Mouse (Mus musculus): ENCODE measurements around the gene Snx9. TPM values are rescaled to one million over a fixed set of nuclear protein-coding genes. Genes with fewer than 3 reads are reported as not detected.

Snx9 gene
- polyA plus RNA-seq, 1 experiment from 2014 or later = 6.1 TPM

DNA sequence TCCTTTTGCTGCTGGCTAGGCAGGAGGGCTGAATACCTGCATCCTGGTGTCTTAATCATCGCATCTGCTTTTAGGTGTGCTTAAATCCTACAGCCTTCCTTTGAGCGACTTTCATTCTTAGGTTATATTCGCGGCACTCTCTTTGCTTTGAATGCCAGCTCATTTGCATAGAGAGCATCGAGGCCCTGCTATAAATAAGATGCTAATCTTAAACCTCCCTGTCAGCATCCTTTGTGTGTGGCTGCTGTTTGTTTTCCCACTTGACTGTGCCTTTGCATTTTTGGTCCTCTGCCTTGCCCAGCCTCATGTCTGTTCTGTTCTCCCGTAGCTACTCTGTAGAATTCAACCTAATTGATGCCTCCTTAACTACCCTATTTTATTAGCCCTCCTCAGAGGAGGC lies 21.2 kb downstream of the Snx9 start:
- no peaks in the 10 kb centered on the region for H3K36me3 ChIP-seq (ENCODE audit: control insufficient read depth, insufficient read depth, low read length)
- ATAC-seq = no peak
- no peaks in the 10 kb centered on the region for H3K9me3 ChIP-seq (ENCODE audit: control insufficient read depth, low read length)
- H3K27ac ChIP-seq (ENCODE audit: low read depth, low read length) = no peak overlapping the region; the same call in 1 of the 2 replicates
- H3K4me3 ChIP-seq (ENCODE audit: low read length) = no peak overlapping the region
- peaks cover 4% of the 10 kb centered on the region for H3K4me1 ChIP-seq (ENCODE audit: control insufficient read depth, insufficient read depth, low read depth, low read length)
- no peaks in the 10 kb centered on the region for H3K27me3 ChIP-seq (replicated peaks; ENCODE audit: control insufficient read depth, insufficient read depth, low read length)
- WGBS = 11% methylated on average over 6 of the region's 6 CpGs
- no peak overlapping the region for H3K4me2 ChIP-seq (ENCODE audit: low read length)
- H3K9ac ChIP-seq (ENCODE audit: low read depth, low read length) = no peak overlapping the region

DNA sequence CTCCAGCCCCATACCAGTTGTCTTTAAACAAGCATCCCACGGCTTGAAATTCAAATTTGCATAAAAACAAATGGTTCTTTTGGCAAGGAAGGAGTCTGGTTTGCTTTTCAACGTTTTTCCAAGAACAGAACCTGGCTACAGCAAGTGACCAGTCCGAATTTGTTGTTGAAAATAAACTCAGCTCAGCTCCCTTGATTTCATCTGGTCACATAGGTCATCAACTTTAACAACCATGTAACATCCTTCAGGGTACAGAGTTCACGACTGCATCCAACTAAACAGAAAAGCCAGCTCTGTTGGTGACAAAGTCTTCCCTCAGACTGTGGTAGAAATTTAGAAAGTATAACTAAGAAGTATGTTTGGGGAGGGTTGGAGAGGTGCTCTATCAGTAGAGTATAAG lies 21.7 kb downstream of the Snx9 start:
- no peak overlapping the region for H3K4me2 ChIP-seq (ENCODE audit: low read length)
- ATAC-seq = no peak
- 28% methylated on average over 4 of the region's 4 CpGs for WGBS
- no peak overlapping the region for H3K4me3 ChIP-seq (ENCODE audit: low read length)
- H3K27ac ChIP-seq (ENCODE audit: low read depth, low read length) = no peak overlapping the region
- H3K36me3 ChIP-seq (ENCODE audit: control insufficient read depth, insufficient read depth, low read length) = no peaks in the 10 kb centered on the region
- H3K9ac ChIP-seq (ENCODE audit: low read depth, low read length) = no peak overlapping the region
- H3K27me3 ChIP-seq (replicated peaks; ENCODE audit: control insufficient read depth, insufficient read depth, low read length) = no peaks in the 10 kb centered on the region
- H3K9me3 ChIP-seq (ENCODE audit: control insufficient read depth, low read length) = no peaks in the 10 kb centered on the region
- H3K4me1 ChIP-seq (ENCODE audit: control insufficient read depth, insufficient read depth, low read depth, low read length) = peaks cover 4% of the 10 kb centered on the region

DNA sequence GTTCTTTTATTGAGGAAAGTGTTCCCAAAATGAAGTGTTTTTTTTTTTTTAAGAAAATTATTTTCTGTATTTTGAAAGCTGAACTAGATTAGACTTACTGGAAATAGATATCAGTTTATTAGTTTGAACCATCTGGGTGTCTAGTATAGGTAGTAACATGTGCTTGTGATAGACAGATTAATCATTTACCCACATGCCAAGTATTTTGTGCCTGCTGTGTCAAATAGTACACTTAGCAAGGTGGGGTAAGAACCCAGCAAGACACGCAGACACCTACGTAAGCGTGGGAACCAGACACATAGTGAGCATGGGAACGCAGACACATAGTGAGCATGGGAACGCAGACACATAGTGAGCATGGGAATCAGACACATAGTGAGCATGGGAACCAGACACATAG lies 22.6 kb downstream of the Snx9 start:
- H3K9me3 ChIP-seq (ENCODE audit: control insufficient read depth, low read length) = no peaks in the 10 kb centered on the region
- H3K36me3 ChIP-seq (ENCODE audit: control insufficient read depth, insufficient read depth, low read length) = no peaks in the 10 kb centered on the region
- no peak overlapping the region for H3K9ac ChIP-seq (ENCODE audit: low read depth, low read length)
- H3K4me2 ChIP-seq (ENCODE audit: low read length) = no peak overlapping the region
- peaks cover 4% of the 10 kb centered on the region for H3K4me1 ChIP-seq (ENCODE audit: control insufficient read depth, insufficient read depth, low read depth, low read length)
- no peak overlapping the region for H3K27ac ChIP-seq (ENCODE audit: low read depth, low read length)
- ATAC-seq = no peak
- 98% methylated on average over 5 of the region's 5 CpGs for WGBS
- H3K27me3 ChIP-seq (replicated peaks; ENCODE audit: control insufficient read depth, insufficient read depth, low read length) = no peaks in the 10 kb centered on the region
- H3K4me3 ChIP-seq (ENCODE audit: low read length) = no peak overlapping the region

DNA sequence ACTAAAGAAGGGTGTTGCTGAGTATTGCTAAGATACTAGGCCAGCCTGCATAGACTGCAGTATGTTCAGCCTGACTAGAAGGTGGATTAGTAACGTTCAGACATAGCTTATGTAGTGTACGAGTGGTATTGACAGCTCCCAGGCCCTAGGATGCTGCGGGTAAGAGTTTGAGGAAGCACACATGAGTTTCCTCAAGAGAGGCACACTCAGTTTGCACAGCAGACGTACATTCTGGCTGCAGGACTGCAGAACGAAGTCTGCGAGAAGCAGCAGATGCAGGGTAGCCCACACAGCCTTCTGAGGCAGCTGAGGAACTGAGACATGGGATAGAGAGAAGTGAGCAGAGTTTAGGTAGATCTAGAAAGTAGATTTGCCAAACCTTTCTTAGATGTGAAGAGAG lies 26.3 kb downstream of the Snx9 start:
- Histone ChIP-seq H3K27ac (ENCODE audit: low read depth, low read length) (no peak overlapping the region), H3K36me3 (ENCODE audit: control insufficient read depth, insufficient read depth, low read length) (no peaks in the 10 kb centered on the region), H3K4me3 (ENCODE audit: low read length) (no peak overlapping the region), H3K27me3 (replicated peaks; ENCODE audit: control insufficient read depth, insufficient read depth, low read length) (no peaks in the 10 kb centered on the region), H3K4me2 (ENCODE audit: low read length) (no peak overlapping the region), H3K9me3 (ENCODE audit: control insufficient read depth, low read length) (no peaks in the 10 kb centered on the region), H3K9ac (ENCODE audit: low read depth, low read length) (no peak overlapping the region), H3K4me1 (ENCODE audit: control insufficient read depth, insufficient read depth, low read depth, low read length) (no peaks in the 10 kb centered on the region; the same call in 1 of the 2 replicates)
- ATAC-seq = no peak
- 88% methylated on average over 6 of the region's 6 CpGs for WGBS

DNA sequence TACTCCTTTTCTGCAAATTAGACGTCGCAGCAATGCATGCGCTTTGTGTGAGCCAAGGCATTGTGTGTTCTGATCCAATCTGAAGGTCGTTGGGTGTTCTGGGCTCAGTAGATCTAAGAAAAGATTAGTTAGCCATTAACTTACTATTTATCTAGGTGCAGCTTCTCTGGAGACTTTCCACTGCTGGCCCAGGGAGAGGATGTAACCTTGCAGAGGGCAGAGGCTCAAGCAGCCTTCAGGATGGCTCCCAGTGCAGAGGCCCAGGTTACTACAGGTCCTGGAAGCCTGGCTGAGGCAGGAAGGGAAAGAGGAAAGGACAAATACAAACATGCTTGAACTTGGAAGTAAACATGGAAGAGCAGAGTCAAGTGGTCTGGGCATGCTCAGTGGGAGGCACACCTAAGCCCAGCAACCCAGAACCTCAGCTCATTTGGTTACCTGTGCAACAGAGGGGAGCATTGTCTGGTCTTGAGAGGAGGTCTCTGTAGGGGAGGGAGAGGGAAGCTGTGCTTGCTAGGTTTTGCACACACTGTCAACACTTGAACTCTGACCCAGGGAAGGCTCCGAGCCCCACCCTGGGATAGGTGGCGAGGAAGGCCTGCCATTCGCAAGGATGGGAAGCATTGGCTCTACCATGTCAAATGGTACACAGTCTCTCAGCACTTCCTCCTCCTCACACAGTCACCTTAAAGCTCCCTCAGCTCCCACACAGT lies 27.3 kb downstream of the Snx9 start:
- no peaks in the 10 kb centered on the region for H3K4me1 ChIP-seq (ENCODE audit: control insufficient read depth, insufficient read depth, low read depth, low read length)
- H3K4me3 ChIP-seq (ENCODE audit: low read length) = no peak overlapping the region
- no peak for ATAC-seq
- H3K9me3 ChIP-seq (ENCODE audit: control insufficient read depth, low read length) = no peaks in the 10 kb centered on the region
- no peak overlapping the region for H3K9ac ChIP-seq (ENCODE audit: low read depth, low read length)
- H3K27ac ChIP-seq (ENCODE audit: low read depth, low read length) = no peak overlapping the region
- no peaks in the 10 kb centered on the region for H3K36me3 ChIP-seq (ENCODE audit: control insufficient read depth, insufficient read depth, low read length)
- H3K27me3 ChIP-seq (replicated peaks; ENCODE audit: control insufficient read depth, insufficient read depth, low read length) = no peaks in the 10 kb centered on the region
- 86% methylated on average over 7 of the region's 7 CpGs for WGBS
- no peak overlapping the region for H3K4me2 ChIP-seq (ENCODE audit: low read length)

DNA sequence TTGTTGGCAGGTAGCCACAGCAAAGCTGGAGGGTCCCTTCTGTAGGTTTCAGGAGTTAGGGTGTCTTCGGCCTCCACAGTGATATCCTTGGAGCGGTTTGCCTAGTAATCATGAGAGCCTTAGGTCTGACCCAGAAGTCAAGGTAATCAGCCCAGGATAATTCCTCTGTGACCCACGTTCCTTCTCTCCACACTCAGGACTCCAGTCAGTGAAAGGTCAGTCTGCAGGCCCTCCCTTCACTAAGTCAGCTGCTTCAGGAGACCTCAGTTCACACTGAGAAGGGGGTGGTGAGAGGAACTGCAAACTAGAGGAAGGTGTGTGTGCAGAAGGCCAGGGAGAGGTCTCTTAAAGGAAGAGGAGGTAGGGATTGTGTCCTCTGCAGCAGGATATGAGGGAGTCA lies 28.3 kb downstream of the Snx9 start:
- Histone ChIP-seq H3K4me2 (ENCODE audit: low read length) (no peak overlapping the region), H3K9ac (ENCODE audit: low read depth, low read length) (no peak overlapping the region), H3K36me3 (ENCODE audit: control insufficient read depth, insufficient read depth, low read length) (no peaks in the 10 kb centered on the region), H3K4me1 (ENCODE audit: control insufficient read depth, insufficient read depth, low read depth, low read length) (no peaks in the 10 kb centered on the region), H3K27me3 (replicated peaks; ENCODE audit: control insufficient read depth, insufficient read depth, low read length) (no peaks in the 10 kb centered on the region), H3K4me3 (ENCODE audit: low read length) (no peak overlapping the region), H3K27ac (ENCODE audit: low read depth, low read length) (no peak overlapping the region), H3K9me3 (ENCODE audit: control insufficient read depth, low read length) (no peaks in the 10 kb centered on the region)
- WGBS = 88% methylated on average over 3 of the region's 3 CpGs
- no peak for ATAC-seq

DNA sequence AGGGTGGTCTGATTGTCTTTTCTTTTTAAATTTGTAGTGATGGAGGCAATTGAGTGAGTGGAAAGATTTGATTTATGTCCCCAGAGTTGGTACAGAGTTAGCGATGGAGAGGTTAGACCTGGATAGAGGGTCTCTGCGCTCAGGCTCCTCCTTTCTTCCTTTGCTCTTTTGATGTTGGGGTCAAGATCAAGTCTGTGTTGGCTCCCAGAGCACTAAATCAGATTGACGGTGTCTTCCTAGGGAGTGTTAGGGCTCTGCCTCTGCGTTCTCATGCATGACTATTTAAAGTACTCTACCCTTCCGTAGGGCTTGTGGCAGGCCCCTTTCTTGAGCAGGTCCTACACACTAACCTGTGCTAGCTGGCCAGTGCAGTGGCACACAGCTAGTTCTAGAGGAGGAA lies 28.9 kb downstream of the Snx9 start:
- no peak overlapping the region for H3K4me3 ChIP-seq (ENCODE audit: low read length)
- no peaks in the 10 kb centered on the region for H3K4me1 ChIP-seq (ENCODE audit: control insufficient read depth, insufficient read depth, low read depth, low read length)
- no peaks in the 10 kb centered on the region for H3K36me3 ChIP-seq (ENCODE audit: control insufficient read depth, insufficient read depth, low read length)
- no peak overlapping the region for H3K27ac ChIP-seq (ENCODE audit: low read depth, low read length)
- ATAC-seq = no peak
- 83% methylated on average over 5 of the region's 5 CpGs for WGBS
- no peak overlapping the region for H3K4me2 ChIP-seq (ENCODE audit: low read length)
- H3K27me3 ChIP-seq (replicated peaks; ENCODE audit: control insufficient read depth, insufficient read depth, low read length) = no peaks in the 10 kb centered on the region
- no peaks in the 10 kb centered on the region for H3K9me3 ChIP-seq (ENCODE audit: control insufficient read depth, low read length)
- H3K9ac ChIP-seq (ENCODE audit: low read depth, low read length) = no peak overlapping the region

DNA sequence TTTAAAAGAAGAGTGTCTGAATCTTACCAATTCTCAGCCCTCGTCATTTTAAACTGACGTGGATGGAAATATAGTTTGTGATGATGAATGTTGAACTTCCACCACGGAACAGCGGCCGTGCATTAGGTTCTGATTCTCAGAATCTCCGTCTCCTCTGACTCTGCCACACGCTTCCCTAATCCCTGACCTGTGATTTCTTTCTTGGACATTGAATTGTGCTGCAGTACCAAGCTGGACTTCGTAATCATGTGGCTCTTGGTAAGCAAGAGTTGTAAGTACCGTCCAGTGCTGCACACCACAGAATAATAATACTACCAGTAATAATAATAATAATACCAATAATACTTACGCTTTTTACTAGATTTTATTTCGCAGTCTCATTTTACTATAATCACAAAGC lies 29.6 kb downstream of the Snx9 start:
- WGBS = 96% methylated on average over 11 of the region's 11 CpGs
- no peaks in the 10 kb centered on the region for H3K4me1 ChIP-seq (ENCODE audit: control insufficient read depth, insufficient read depth, low read depth, low read length)

DNA sequence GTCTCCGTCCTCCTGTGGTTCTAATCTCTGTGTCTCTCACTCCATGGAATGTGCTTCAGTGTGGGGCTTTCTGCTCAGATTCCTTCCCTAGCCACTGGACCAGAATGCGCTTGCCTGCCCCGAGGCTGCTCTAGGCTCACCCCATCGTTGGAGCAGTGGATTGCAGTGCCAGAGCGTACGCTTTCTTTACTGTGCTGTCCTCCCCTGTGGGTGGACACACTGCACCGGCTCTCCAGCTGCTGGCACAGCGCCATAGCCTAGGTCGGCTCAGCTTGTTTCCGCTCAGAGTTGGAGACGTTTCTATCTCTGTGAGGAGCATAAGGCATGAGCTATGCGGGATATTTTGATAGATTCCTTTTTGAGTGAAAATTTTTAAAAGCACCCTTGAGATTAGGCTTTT lies 31.4 kb downstream of the Snx9 start:
- peak; percentile 58; the same call in 1 of the 2 replicates for ATAC-seq
- H3K36me3 ChIP-seq (ENCODE audit: control insufficient read depth, insufficient read depth, low read length) = no peaks in the 10 kb centered on the region
- no peaks in the 10 kb centered on the region for H3K9me3 ChIP-seq (ENCODE audit: control insufficient read depth, low read length)
- H3K4me2 ChIP-seq (ENCODE audit: low read length) = no peak overlapping the region
- WGBS = 48% methylated on average over 12 of the region's 12 CpGs
- no peaks in the 10 kb centered on the region for H3K27me3 ChIP-seq (replicated peaks; ENCODE audit: control insufficient read depth, insufficient read depth, low read length)
- no peak overlapping the region for H3K4me3 ChIP-seq (ENCODE audit: low read length)
- no peaks in the 10 kb centered on the region for H3K4me1 ChIP-seq (ENCODE audit: control insufficient read depth, insufficient read depth, low read depth, low read length)
- H3K9ac ChIP-seq (ENCODE audit: low read depth, low read length) = no peak overlapping the region
- H3K27ac ChIP-seq (ENCODE audit: low read depth, low read length) = no peak overlapping the region

More for the DNA sequence above, 29.6 kb downstream of the Snx9 start:
- no peaks in the 10 kb centered on the region for H3K36me3 ChIP-seq (ENCODE audit: control insufficient read depth, insufficient read depth, low read length)
- H3K27ac ChIP-seq (ENCODE audit: low read depth, low read length) = no peak overlapping the region
- H3K27me3 ChIP-seq (replicated peaks; ENCODE audit: control insufficient read depth, insufficient read depth, low read length) = no peaks in the 10 kb centered on the region
- no peak for ATAC-seq
- H3K4me2 ChIP-seq (ENCODE audit: low read length) = no peak overlapping the region
- no peak overlapping the region for H3K4me3 ChIP-seq (ENCODE audit: low read length)
- no peak overlapping the region for H3K9ac ChIP-seq (ENCODE audit: low read depth, low read length)
- no peaks in the 10 kb centered on the region for H3K9me3 ChIP-seq (ENCODE audit: control insufficient read depth, low read length)

All from hindbrain, embryonic 16.5 days (tissue).